Mouse (Mus musculus) ES-E14 (cell line): Measurements from ENCODE around the gene Slc12a3.

Experiments
- CHD2 ChIP-seq: IDR thresholded peaks from 2 replicates; pipeline ENCODE4 v1.6.1; 2014; ENCODE audit warnings: mild to moderate bottlenecking, low read depth, low read length, inconsistent platforms
- HCFC1 ChIP-seq: IDR thresholded peaks from 2 replicates; pipeline ENCODE4 v1.6.1; 2012; ENCODE audit warnings: low read length, inconsistent platforms, borderline replicate concordance; ENCODE audit not compliant: insufficient read depth
- MAFK ChIP-seq: IDR thresholded peaks from 2 replicates; pipeline ENCODE4 v1.6.1; 2014; ENCODE audit warnings: mild to moderate bottlenecking, low read depth, low read length, inconsistent platforms; ENCODE audit not compliant: insufficient read depth
- ZC3H11A ChIP-seq: IDR thresholded peaks from 2 replicates; pipeline ENCODE4 v1.6.1; 2012; ENCODE audit warnings: low read depth, mild to moderate bottlenecking, inconsistent platforms, low read length, borderline replicate concordance

- TF ChIP-seq HCFC1: no peak
- no peak for TF ChIP-seq CHD2
- TF ChIP-seq ZC3H11A: no peak
- TF ChIP-seq MAFK: no peak
Measured at GRCm38 (mm10) chr8:94389531-94389930, 60.5 kb downstream of the Slc12a3 start.
